Mouse (Mus musculus) kidney, postnatal 0 days (tissue): ENCODE results near the gene Fam122a. TPM values are rescaled to one million over a fixed set of nuclear protein-coding genes. Genes with fewer than 3 reads are reported as not detected.

Experiments
- ATAC-seq: fragments of 200-750 bp; cut with Nextera tagmentation; replicated peaks from 2 replicates; pipeline ENCODE4 v1.8.0; 2017; ENCODE audit warnings: low read depth, moderate number of reproducible peaks, moderate TSS enrichment, moderate library complexity; ENCODE audit not compliant: low FRiP score
- DNase-seq: peaks from one replicate; pipeline ENCODE4 v3.0.0-alpha.2; 2016; ENCODE audit warnings: low spot score
- H3K27ac ChIP-seq: fragments of 300-500 bp; sonication (generic); 2 replicates; pipeline ENCODE4 v1.5.1; 2014; ENCODE audit warnings: mild to moderate bottlenecking
- H3K27me3 ChIP-seq: fragments of 300-500 bp; sonication (generic); 2 replicates; pipeline ENCODE4 v1.6.1; 2014; ENCODE audit warnings: low read length, mixed read lengths; ENCODE audit not compliant: insufficient read depth
- H3K36me3 ChIP-seq: fragments of 300-500 bp; sonication (generic); 2 replicates; pipeline ENCODE4 v1.6.1; 2014; ENCODE audit warnings: low read length, mixed read lengths; ENCODE audit not compliant: insufficient read depth
- H3K4me1 ChIP-seq: fragments of 300-500 bp; sonication (generic); replicated peaks from 2 replicates; pipeline ENCODE4 v1.6.1; 2014; ENCODE audit warnings: antibody characterized with exemption, low read length, mixed read lengths; ENCODE audit not compliant: insufficient read depth
- H3K4me2 ChIP-seq: fragments of 300-500 bp; sonication (generic); 2 replicates; pipeline ENCODE4 v1.6.1; 2014; ENCODE audit warnings: mild to moderate bottlenecking, low read length, moderate library complexity, mixed read lengths
- H3K4me3 ChIP-seq: fragments of 300-500 bp; sonication (generic); replicated peaks from 2 replicates; pipeline ENCODE4 v1.5.1; 2014; ENCODE audit warnings: low read depth, low read length
- H3K9ac ChIP-seq: fragments of 300-500 bp; sonication (generic); 2 replicates; pipeline ENCODE4 v1.6.1; 2014; ENCODE audit warnings: low read depth, low read length
- H3K9me3 ChIP-seq: fragments of 300-500 bp; sonication (generic); replicated peaks from 2 replicates; pipeline ENCODE4 v1.6.1; 2016; ENCODE audit warnings: low read length, inconsistent platforms, mixed read lengths
- CTCF ChIP-seq: IDR thresholded peaks from 2 replicates; pipeline ENCODE4 v1.5.1; 2016; ENCODE audit warnings: antibody characterized with exemption, low read depth, mild to moderate bottlenecking, moderate library complexity
- WGBS: fragments of 180-500 bp; shearing (Covaris S2); extraction: QIAGEN DNeasy Blood & Tissue Kit; methylation state at CpG from one replicate; pipeline ENCODE4 v1.1.7; 2014; 5-methylcytosine and 5-hydroxymethylcytosine counted together
- polyA plus RNA-seq: library from polyadenylated mRNA; unstranded; fragments of >200 nt; fragmentation: Nextera tagmentation; extraction: Ambion mirVana; gene quantifications from 2 replicates; pipeline ENCODE4 v1.2.1, GENCODE M21; 2015

Fam122a gene
- polyA plus RNA-seq, 1 experiment from 2014 or later: 65.6 TPM

GRCm38 (mm10) chr19:24508087-24508767 lies 31.1 kb upstream of the Fam122a start:
- no peak overlapping the region for H3K4me2 ChIP-seq
- H3K9me3 ChIP-seq: no peaks in the 10 kb centered on the region
- no peak overlapping the region for H3K4me3 ChIP-seq
- ATAC-seq (no peak), DNase-seq (peak; percentile 4)
- no peaks in the 10 kb centered on the region for H3K27me3 ChIP-seq
- H3K4me1 ChIP-seq: peaks cover 6% of the 10 kb centered on the region; the same call in 1 of the 2 replicates
- no peak overlapping the region for H3K9ac ChIP-seq
- no peak overlapping the region for H3K27ac ChIP-seq
- TF ChIP-seq CTCF: no peak
- no peaks in the 10 kb centered on the region for H3K36me3 ChIP-seq
- 29% methylated on average over 13 of the region's 13 CpGs for WGBS

- no peak overlapping the region for H3K4me2 ChIP-seq
- no peak for DNase-seq
- no peak for TF ChIP-seq CTCF
- H3K9ac ChIP-seq: no peak overlapping the region
- no peaks in the 10 kb centered on the region for H3K9me3 ChIP-seq
- no peak for ATAC-seq
- H3K4me3 ChIP-seq: no peak overlapping the region
- 83% methylated on average over 10 of the region's 10 CpGs for WGBS
- H3K27ac ChIP-seq: no peak overlapping the region
- H3K27me3 ChIP-seq: no peaks in the 10 kb centered on the region
- no peaks in the 10 kb centered on the region for H3K36me3 ChIP-seq
- H3K4me1 ChIP-seq: peaks cover under 1% of the 10 kb centered on the region; the same call in 1 of the 2 replicates
Observed at GRCm38 (mm10) chr19:24502736-24503421, 25.7 kb upstream of the Fam122a start.

DNA sequence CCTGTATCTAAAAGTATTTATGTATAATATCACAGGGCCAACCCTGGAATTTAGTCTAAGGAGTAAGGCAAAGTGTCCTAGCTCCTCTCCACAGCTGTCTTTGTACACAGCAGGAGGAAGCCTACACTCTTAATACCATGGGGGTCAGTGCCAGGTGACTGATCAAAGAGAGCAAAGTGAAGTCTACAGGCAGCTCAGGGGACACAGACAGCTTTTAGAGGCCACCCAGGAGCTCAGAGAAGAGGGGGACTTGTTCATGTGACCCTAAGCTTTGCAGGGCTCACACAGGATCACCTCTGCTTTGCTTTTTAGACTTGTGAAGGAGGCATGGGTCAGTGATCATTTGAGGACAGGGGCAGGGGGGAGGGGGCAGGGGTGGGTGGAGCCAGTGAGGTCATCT lies 24.4 kb upstream of the Fam122a start:
- DNase-seq (no peak), ATAC-seq (no peak)
- Histone ChIP-seq H3K27ac (no peak overlapping the region), H3K4me3 (no peak overlapping the region), H3K4me2 (no peak overlapping the region), H3K36me3 (no peaks in the 10 kb centered on the region), H3K9me3 (no peaks in the 10 kb centered on the region), H3K4me1 (no peaks in the 10 kb centered on the region), H3K9ac (no peak overlapping the region), H3K27me3 (no peaks in the 10 kb centered on the region)
- no peak for TF ChIP-seq CTCF

DNA sequence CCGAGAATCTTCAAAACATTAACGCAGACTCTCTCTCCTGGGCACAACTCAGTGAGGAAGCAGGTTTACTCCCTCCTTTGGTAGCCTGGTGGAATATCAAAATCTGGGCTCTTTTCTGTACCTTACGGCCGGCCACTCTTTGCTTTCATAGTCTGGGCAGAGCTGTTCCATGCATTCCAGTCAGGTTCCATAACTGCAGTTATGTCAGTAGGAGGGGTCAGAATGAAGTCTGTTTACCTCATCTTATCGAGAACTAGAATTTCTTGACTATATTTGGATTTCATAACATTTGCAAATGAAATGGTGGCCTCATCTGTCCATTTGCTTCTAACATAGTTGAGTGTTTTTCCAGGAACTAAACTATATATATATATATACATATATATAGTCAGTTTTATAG lies 23.3 kb upstream of the Fam122a start:
- Histone ChIP-seq H3K27ac (no peak overlapping the region), H3K27me3 (no peaks in the 10 kb centered on the region), H3K4me2 (no peak overlapping the region), H3K36me3 (no peaks in the 10 kb centered on the region), H3K9me3 (no peaks in the 10 kb centered on the region), H3K9ac (no peak overlapping the region), H3K4me1 (no peaks in the 10 kb centered on the region), H3K4me3 (no peak overlapping the region)
- no peak for TF ChIP-seq CTCF
- DNase-seq (no peak), ATAC-seq (no peak)
- 84% methylated on average over 5 of the region's 5 CpGs for WGBS

DNA sequence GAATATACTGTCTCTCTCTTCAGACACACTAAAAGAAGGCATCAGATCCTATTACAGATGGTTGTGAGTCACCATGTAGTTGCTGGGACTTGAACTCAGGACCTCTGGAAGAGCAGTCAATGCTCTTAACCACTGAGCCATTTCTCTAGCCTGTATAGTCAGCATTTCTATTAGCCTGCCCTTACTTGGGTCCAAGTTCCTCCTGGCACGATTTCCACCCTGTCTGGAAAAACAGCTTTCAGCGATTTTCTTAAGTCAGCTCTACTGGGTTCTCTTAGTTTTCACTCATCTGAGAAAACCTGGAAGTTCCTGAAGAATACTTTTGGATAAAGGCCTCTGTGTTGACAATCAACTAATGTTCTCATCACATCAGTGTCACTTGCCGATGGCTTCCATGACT lies 22.1 kb upstream of the Fam122a start:
- H3K4me1 ChIP-seq: no peaks in the 10 kb centered on the region
- H3K4me3 ChIP-seq: no peak overlapping the region
- H3K9me3 ChIP-seq: no peaks in the 10 kb centered on the region
- 85% methylated on average over 3 of the region's 3 CpGs for WGBS
- TF ChIP-seq CTCF: no peak
- H3K4me2 ChIP-seq: no peak overlapping the region
- H3K9ac ChIP-seq: no peak overlapping the region
- H3K27me3 ChIP-seq: no peaks in the 10 kb centered on the region
- no peak overlapping the region for H3K27ac ChIP-seq
- no peak for ATAC-seq
- H3K36me3 ChIP-seq: no peaks in the 10 kb centered on the region
- no peak for DNase-seq

- 72% methylated on average over 4 of the region's 4 CpGs for WGBS
- Histone ChIP-seq H3K36me3 (no peaks in the 10 kb centered on the region), H3K4me3 (no peak overlapping the region), H3K4me1 (no peaks in the 10 kb centered on the region), H3K27me3 (no peaks in the 10 kb centered on the region), H3K9me3 (no peaks in the 10 kb centered on the region), H3K27ac (no peak overlapping the region), H3K4me2 (no peak overlapping the region), H3K9ac (no peak overlapping the region)
- DNase-seq (no peak), ATAC-seq (no peak)
- no peak for TF ChIP-seq CTCF
Observed at GRCm38 (mm10) chr19:24493887-24494286, 16.7 kb upstream of the Fam122a start.
